ENCODE assay signal across 31 mouse cellular contexts in the genomic region with DNA sequence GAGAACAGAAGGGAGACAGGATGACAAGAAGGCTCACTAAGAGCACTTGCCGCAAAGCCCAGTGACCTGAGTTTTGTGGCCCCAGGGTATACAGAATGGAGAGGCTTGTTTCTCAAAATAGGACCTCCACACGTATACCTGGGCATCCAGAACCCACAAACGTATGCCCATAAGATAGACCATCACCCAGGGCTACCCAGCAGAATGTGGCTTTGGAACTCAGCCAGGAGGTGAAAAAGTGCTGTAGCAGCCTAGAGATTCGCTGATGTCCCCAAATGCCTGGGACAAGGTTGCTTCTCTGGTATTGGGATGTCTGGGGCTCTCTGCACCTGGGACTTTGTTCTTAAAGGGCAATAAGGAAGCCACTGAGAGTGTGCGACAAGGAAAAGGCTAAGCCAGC. TPM values are rescaled to one million over a fixed set of nuclear protein-coding genes. Genes with fewer than 3 reads are reported as not detected.
DNase-seq lines count a peak whose midpoint lies in the region; ATAC-seq lines count a peak whose summit lies in the region.
"Had no signal": no experiment of that assay in that cellular context is flagged by ENCODE, and none has a peak within 500 bp of the region (broad histone marks: within the 10 kb centered on the region; RNA-seq: fewer than 3 reads in every experiment).

No protein-coding gene starts in this region.

- H3K4me2 ChIP-seq in intestine, embryonic 15.5 days (replicated peaks) = peak overlapping the region; percentile 22
- peak overlapping the region; percentile 74; the same call in 1 of the 2 replicates for H3K4me2 ChIP-seq in liver, embryonic 15.5 days
- H3K4me2 ChIP-seq in midbrain, embryonic 13.5 days (replicated peaks) = no peak overlapping the region
- H3K4me2 ChIP-seq: embryonic facial prominence, embryonic 13.5 days; forebrain, embryonic 13.5 days; heart, embryonic 15.5 days; hindbrain, embryonic 15.5 days; kidney, embryonic 15.5 days; limb, embryonic 13.5 days; lung, embryonic 14.5 days; midbrain, embryonic 12.5 days; neural tube, embryonic 12.5 days had no signal

- WGBS in heart, embryonic 10.5 days = 87% methylated on average over 5 of the region's 5 CpGs
- WGBS in intestine, embryonic 15.5 days = 76% methylated on average over 5 of the region's 5 CpGs
- WGBS in liver, embryonic 15.5 days (ENCODE audit: insufficient replicate concordance) = 71% methylated on average over 5 of the region's 5 CpGs
- 91% methylated on average over 5 of the region's 5 CpGs for WGBS in midbrain, embryonic 13.5 days

- no peak overlapping the region for H3K4me3 ChIP-seq in heart, embryonic 10.5 days
- no peak overlapping the region for H3K4me3 ChIP-seq in intestine, embryonic 15.5 days (replicated peaks)
- no peak overlapping the region for H3K4me3 ChIP-seq in liver, embryonic 15.5 days (replicated peaks)
- no peak overlapping the region for H3K4me3 ChIP-seq in midbrain, embryonic 13.5 days (replicated peaks)
- H3K4me3 ChIP-seq: embryonic facial prominence, embryonic 13.5 days; forebrain, embryonic 13.5 days; heart, embryonic 15.5 days; hindbrain, embryonic 15.5 days; kidney, embryonic 15.5 days; limb, embryonic 13.5 days; midbrain, embryonic 12.5 days; neural tube, embryonic 12.5 days had no signal

- H3K36me3 ChIP-seq in heart, embryonic 10.5 days = no peaks in the 10 kb centered on the region
- no peaks in the 10 kb centered on the region for H3K36me3 ChIP-seq in intestine, embryonic 15.5 days
- no peaks in the 10 kb centered on the region for H3K36me3 ChIP-seq in liver, embryonic 15.5 days (replicated peaks)
- no peaks in the 10 kb centered on the region for H3K36me3 ChIP-seq in midbrain, embryonic 13.5 days
- H3K36me3 ChIP-seq: embryonic facial prominence, embryonic 13.5 days; heart, embryonic 15.5 days; hindbrain, embryonic 15.5 days; kidney, embryonic 15.5 days; limb, embryonic 13.5 days; midbrain, embryonic 12.5 days; neural tube, embryonic 12.5 days had no signal

- DNase-seq in heart, embryonic 10.5 days (ENCODE audit: low spot score) = no peak
- no peak for DNase-seq in heart, adult 9 months (ENCODE audit: low spot score in 2 of 2)
- DNase-seq in adipocyte (ENCODE audit: low spot score) = no peak
- DNase-seq in adrenal gland, adult 2 months = no peak
- DNase-seq: adrenal gland, postnatal 14 days; cerebellum, adult 8-10 months; cerebellum, postnatal 36 days; embryo, embryonic 11 days; gastrocnemius, postnatal 14 days; heart, adult 11 months; heart, postnatal 4 days; kidney, adult 11 months; kidney, postnatal 4 days; lung, embryonic 14.5 days; retina, postnatal 1 day; right cerebral cortex, postnatal 25 days; thymus, adult 18-20 months; thymus, postnatal 4 days had no signal

- peak overlapping the region; percentile 76; the same call in 1 of the 2 replicates for H3K27ac ChIP-seq in heart, embryonic 10.5 days
- H3K27ac ChIP-seq in intestine, embryonic 15.5 days = peak overlapping the region; percentile 87
- H3K27ac ChIP-seq in liver, embryonic 15.5 days (replicated peaks) = peak overlapping the region; percentile 100
- no peak overlapping the region for H3K27ac ChIP-seq in midbrain, embryonic 13.5 days
- H3K27ac ChIP-seq: embryonic facial prominence, embryonic 13.5 days; forebrain, embryonic 13.5 days; hindbrain, embryonic 15.5 days; kidney, embryonic 15.5 days; limb, embryonic 13.5 days; midbrain, embryonic 12.5 days; neural tube, embryonic 12.5 days had no signal

- H3K9me3 ChIP-seq in heart, embryonic 10.5 days = no peaks in the 10 kb centered on the region
- H3K9me3 ChIP-seq in intestine, embryonic 15.5 days = no peaks in the 10 kb centered on the region
- no peaks in the 10 kb centered on the region for H3K9me3 ChIP-seq in liver, embryonic 15.5 days (replicated peaks)
- H3K9me3 ChIP-seq in midbrain, embryonic 13.5 days = no peaks in the 10 kb centered on the region
- H3K9me3 ChIP-seq: embryonic facial prominence, embryonic 13.5 days; forebrain, embryonic 13.5 days; heart, embryonic 15.5 days; hindbrain, embryonic 15.5 days; kidney, embryonic 15.5 days; limb, embryonic 13.5 days; midbrain, embryonic 12.5 days; neural tube, embryonic 12.5 days had no signal

- no peak overlapping the region; the same call in 1 of the 2 replicates for H3K9ac ChIP-seq in intestine, embryonic 15.5 days
- 0 out of 2 replicates have a peak overlapping the region, but pooled peaks have one; percentile 64 for H3K9ac ChIP-seq in liver, embryonic 15.5 days
- no peak overlapping the region for H3K9ac ChIP-seq in midbrain, embryonic 13.5 days (replicated peaks)
- H3K9ac ChIP-seq: embryonic facial prominence, embryonic 13.5 days; forebrain, embryonic 13.5 days; heart, embryonic 15.5 days; hindbrain, embryonic 15.5 days; kidney, embryonic 15.5 days; limb, embryonic 13.5 days; lung, embryonic 14.5 days; midbrain, embryonic 12.5 days; neural tube, embryonic 12.5 days had no signal

- peak; percentile 13 for ATAC-seq in intestine, embryonic 15.5 days
- no peak for ATAC-seq in liver, embryonic 15.5 days (ENCODE audit: insufficient read depth)
- no peak for ATAC-seq in midbrain, embryonic 13.5 days
- ATAC-seq: CD4-positive, CD25-positive, alpha-beta regulatory T cell, adult 4 months; forebrain, embryonic 13.5 days; Patski had no signal

- peaks cover 56% of the 10 kb centered on the region for H3K4me1 ChIP-seq in heart, embryonic 10.5 days
- peaks cover 35% of the 10 kb centered on the region for H3K4me1 ChIP-seq in intestine, embryonic 15.5 days (replicated peaks)
- H3K4me1 ChIP-seq in liver, embryonic 15.5 days (replicated peaks) = peaks cover 80% of the 10 kb centered on the region
- peaks cover 12% of the 10 kb centered on the region for H3K4me1 ChIP-seq in midbrain, embryonic 13.5 days (replicated peaks)

- H3K27me3 ChIP-seq in heart, embryonic 10.5 days (ENCODE audit: insufficient read depth, poor library complexity, severe bottlenecking) = no peaks in the 10 kb centered on the region
- no peaks in the 10 kb centered on the region for H3K27me3 ChIP-seq in intestine, embryonic 15.5 days (replicated peaks)
- no peaks in the 10 kb centered on the region for H3K27me3 ChIP-seq in liver, embryonic 15.5 days
- 0 out of 2 replicates have a peak, but pooled peaks cover 1% of the 10 kb centered on the region for H3K27me3 ChIP-seq in midbrain, embryonic 13.5 days
- H3K27me3 ChIP-seq: embryonic facial prominence, embryonic 13.5 days; forebrain, embryonic 13.5 days; heart, embryonic 15.5 days; hindbrain, embryonic 15.5 days; kidney, embryonic 15.5 days; limb, embryonic 13.5 days; midbrain, embryonic 12.5 days; neural tube, embryonic 12.5 days; Patski had no signal

RNA-seq across cellular contexts. Expression of a gene that starts 15.7 kb away (rescaled TPM):
- polyA plus RNA-seq in heart, embryonic 10.5 days (2016; fragmentation: Nextera tagmentation; extraction: Ambion mirVana) = 6,505 and 8,921 TPM in 2 replicates
- 14,579 and 17,104 TPM in 2 replicates for polyA plus RNA-seq in intestine, embryonic 15.5 days (2015; fragmentation: Nextera tagmentation; extraction: Ambion mirVana)
- 5,733 and 6,728 TPM in 2 replicates for polyA plus RNA-seq in liver, embryonic 15.5 days (2015; fragmentation: Nextera tagmentation; extraction: Ambion mirVana)
- polyA plus RNA-seq in midbrain, embryonic 13.5 days (2015; fragmentation: Nextera tagmentation; extraction: Ambion mirVana) = 15,567 and 17,404 TPM in 2 replicates
- 1,000 to 10,000 TPM; 3,681 to 3,786 TPM for total RNA-seq in adrenal gland, adult 2 months (2021)
- polyA plus RNA-seq in adrenal gland, adult 2 months (2012; rRNA removed) = 3,805 and 4,221 TPM in 2 replicates

RNA-seq across cellular contexts. Expression of a gene that starts 27.0 kb away (rescaled TPM):
- polyA plus RNA-seq in heart, embryonic 10.5 days (2016; fragmentation: Nextera tagmentation; extraction: Ambion mirVana) = 13.4 and 14.6 TPM in 2 replicates
- 11.1 and 11.4 TPM in 2 replicates for polyA plus RNA-seq in intestine, embryonic 15.5 days (2015; fragmentation: Nextera tagmentation; extraction: Ambion mirVana)
- 3.3 and 4.2 TPM in 2 replicates for polyA plus RNA-seq in liver, embryonic 15.5 days (2015; fragmentation: Nextera tagmentation; extraction: Ambion mirVana)
- polyA plus RNA-seq in midbrain, embryonic 13.5 days (2015; fragmentation: Nextera tagmentation; extraction: Ambion mirVana) = 40.1 and 40.4 TPM in 2 replicates
- total RNA-seq in adrenal gland, adult 2 months (2021) = 10 to 100 TPM in 1 of 2 experiments, 1 to 10 TPM in 1; 9.6 to 11.4 TPM
- 42.3 and 44.3 TPM in 2 replicates for polyA plus RNA-seq in adrenal gland, adult 2 months (2012; rRNA removed)

RNA-seq across cellular contexts. Expression of a gene that starts 37.9 kb away (rescaled TPM):
- polyA plus RNA-seq in heart, embryonic 10.5 days (2016; fragmentation: Nextera tagmentation; extraction: Ambion mirVana) = 254 and 329 TPM in 2 replicates
- 140 and 170 TPM in 2 replicates for polyA plus RNA-seq in intestine, embryonic 15.5 days (2015; fragmentation: Nextera tagmentation; extraction: Ambion mirVana)
- 23.0 and 23.4 TPM in 2 replicates for polyA plus RNA-seq in liver, embryonic 15.5 days (2015; fragmentation: Nextera tagmentation; extraction: Ambion mirVana)
- 555 TPM in 2 replicates for polyA plus RNA-seq in midbrain, embryonic 13.5 days (2015; fragmentation: Nextera tagmentation; extraction: Ambion mirVana)
- total RNA-seq in adrenal gland, adult 2 months (2021) = 10 to 100 TPM; 24.6 to 42.9 TPM
- 129 and 134 TPM in 2 replicates for polyA plus RNA-seq in adrenal gland, adult 2 months (2012; rRNA removed)
